Mouse (Mus musculus) liver, embryonic 16.5 days (tissue): Measurements from ENCODE around the gene Sva. TPM values are rescaled to one million over a fixed set of nuclear protein-coding genes. Genes with fewer than 3 reads are reported as not detected.

Experiments
- ATAC-seq: fragments of 200-750 bp; cut with Nextera tagmentation; 2 replicates; pipeline ENCODE4 v1.8.0; 2017; ENCODE audit warnings: low read depth, mild to moderate bottlenecking, moderate number of reproducible peaks, moderate library complexity
- H3K27ac ChIP-seq: fragments of 300-500 bp; sonication (generic); 2 replicates; pipeline ENCODE4 v1.5.1; 2014; ENCODE audit warnings: mild to moderate bottlenecking, low read length
- H3K27me3 ChIP-seq: fragments of 300-500 bp; sonication (generic); 2 replicates; pipeline ENCODE4 v1.6.1; 2014; ENCODE audit warnings: low read depth, low read length, mixed read lengths; ENCODE audit not compliant: control insufficient read depth, insufficient read depth
- H3K36me3 ChIP-seq: fragments of 300-500 bp; sonication (generic); 2 replicates; pipeline ENCODE4 v1.6.1; 2014; ENCODE audit warnings: mild to moderate bottlenecking; ENCODE audit not compliant: control insufficient read depth, insufficient read depth
- H3K4me1 ChIP-seq: fragments of 300-500 bp; sonication (generic); 2 replicates; pipeline ENCODE4 v1.6.1; 2014; ENCODE audit warnings: low read depth, low read length, mixed read lengths; ENCODE audit not compliant: control insufficient read depth
- H3K4me2 ChIP-seq: fragments of 300-500 bp; sonication (generic); 2 replicates; pipeline ENCODE4 v1.6.1; 2014; ENCODE audit warnings: low read depth, low read length, mixed read lengths
- H3K4me3 ChIP-seq: fragments of 300-500 bp; sonication (generic); 2 replicates; pipeline ENCODE4 v1.5.1; 2014; ENCODE audit warnings: low read depth, mild to moderate bottlenecking, low read length
- H3K9ac ChIP-seq: fragments of 300-500 bp; sonication (generic); 2 replicates; pipeline ENCODE4 v1.6.1; 2014; ENCODE audit warnings: low read depth, low read length
- H3K9me3 ChIP-seq: fragments of 300-500 bp; sonication (generic); replicated peaks from 2 replicates; pipeline ENCODE4 v1.6.1; 2016; ENCODE audit warnings: low read length; ENCODE audit not compliant: control insufficient read depth
- polyA plus RNA-seq: library from polyadenylated mRNA; unstranded; fragments of >200 nt; fragmentation: Nextera tagmentation; extraction: Ambion mirVana; gene quantifications from 2 replicates; pipeline ENCODE4 v1.2.1, GENCODE M21; 2015

The Sva gene
- not detected in 2 replicates for polyA plus RNA-seq

DNA sequence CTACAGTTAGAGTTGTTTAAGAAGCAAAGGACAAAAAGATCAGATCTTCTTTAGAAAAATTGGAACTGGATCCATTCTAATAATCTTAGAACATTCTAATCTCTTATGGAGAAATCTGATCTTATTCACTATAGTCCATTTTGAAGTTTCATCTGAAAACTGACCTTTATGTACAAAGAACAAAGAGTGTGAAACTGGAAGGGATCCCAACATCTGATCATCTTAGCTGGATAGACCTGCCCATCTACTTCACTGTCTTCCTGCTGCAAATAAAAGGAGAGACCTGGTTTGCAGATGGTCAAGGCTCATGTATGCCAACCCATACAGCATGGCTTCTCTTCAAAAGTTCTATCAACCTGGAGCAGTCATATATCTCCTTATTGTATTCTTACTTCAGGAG, at the start of gene Sva:
Gene Sva (plus strand): TSS at position 301 of the 400 bp plus-strand sequence.
- no peak within 1 kb of the TSS for H3K4me2 ChIP-seq
- H3K4me3 ChIP-seq = no peak within 1 kb of the TSS
- H3K4me1 ChIP-seq = no peaks in the 10 kb centered on the region
- no peak within 1 kb of the TSS for H3K9ac ChIP-seq
- no peaks in the 10 kb centered on the region for H3K9me3 ChIP-seq
- H3K27ac ChIP-seq = no peak within 1 kb of the TSS
- no peaks in the 10 kb centered on the region for H3K27me3 ChIP-seq
- ATAC-seq = no peak
- H3K36me3 ChIP-seq = no peaks in the 10 kb centered on the region

Other genes with a start within 250 kb of the Sva start
- gene Pip, start 190.9 kb upstream of the Sva start, polyA plus RNA-seq = not detected in 2 replicates
- gene Sval2, start 185.4 kb upstream of the Sva start, polyA plus RNA-seq = not detected in 2 replicates
- not detected in 2 replicates for gene Sval1, start 86.8 kb upstream of the Sva start, polyA plus RNA-seq
- gene Sval3, start 70.3 kb upstream of the Sva start, polyA plus RNA-seq = not detected in 2 replicates
- gene Tas2r139, start 102.5 kb downstream of the Sva start, polyA plus RNA-seq = not detected in 2 replicates
- not detected in 2 replicates for gene Tas2r144, start 176.9 kb downstream of the Sva start, polyA plus RNA-seq
- gene Gstk1, start 207.5 kb downstream of the Sva start, polyA plus RNA-seq = 7.7 and 8.1 TPM in 2 replicates
- 0.21 TPM in 1 of 2 replicates, not detected in the other for gene Tmem139, start 223.6 kb downstream of the Sva start, polyA plus RNA-seq
- 23.4 and 24.5 TPM in 2 replicates for gene Casp2, start 226.6 kb downstream of the Sva start, polyA plus RNA-seq
- gene Clcn1, start 248.3 kb downstream of the Sva start, polyA plus RNA-seq = 0.08 and 0.14 TPM in 2 replicates